Mouse (Mus musculus) forebrain, embryonic 11.5 days (tissue): ENCODE measurements around the gene Dbi. TPM values are rescaled to one million over a fixed set of nuclear protein-coding genes. Genes with fewer than 3 reads are reported as not detected.

Experiments
- ATAC-seq: fragments of 200-750 bp; cut with Nextera tagmentation; replicated peaks from 2 replicates; pipeline ENCODE4 v1.8.0; 2017; ENCODE audit warnings: moderate TSS enrichment; ENCODE audit not compliant: low FRiP score
- DNase-seq: peaks from one replicate; pipeline ENCODE4 v3.0.0-alpha.2; 2017; ENCODE audit warnings: low spot score
- H3K27ac ChIP-seq: fragments of 300-500 bp; sonication (generic); 2 replicates; pipeline ENCODE4 v1.5.1; 2014; ENCODE audit warnings: low read depth, low read length
- H3K27me3 ChIP-seq: fragments of 300-500 bp; sonication (generic); 2 replicates; pipeline ENCODE4 v1.6.1; 2014; ENCODE audit warnings: mild to moderate bottlenecking, low read length, mixed read lengths; ENCODE audit not compliant: control insufficient read depth, insufficient read depth
- H3K36me3 ChIP-seq: fragments of 300-500 bp; sonication (generic); 2 replicates; pipeline ENCODE4 v1.6.1; 2014; ENCODE audit warnings: mild to moderate bottlenecking, low read length, moderate library complexity, mixed read lengths; ENCODE audit not compliant: control insufficient read depth, insufficient read depth
- H3K4me1 ChIP-seq: fragments of 300-500 bp; sonication (generic); replicated peaks from 2 replicates; pipeline ENCODE4 v1.6.1; 2014; ENCODE audit warnings: low read length, mixed read lengths; ENCODE audit not compliant: control insufficient read depth, insufficient read depth
- H3K4me2 ChIP-seq: fragments of 300-500 bp; sonication (generic); 2 replicates; pipeline ENCODE4 v1.6.1; 2014; ENCODE audit warnings: low read depth, mild to moderate bottlenecking, low read length, moderate library complexity, mixed read lengths; ENCODE audit not compliant: severe bottlenecking
- H3K4me3 ChIP-seq: fragments of 300-500 bp; sonication (generic); 2 replicates; pipeline ENCODE4 v1.5.1; 2014; ENCODE audit warnings: low read depth, low read length
- H3K9ac ChIP-seq: fragments of 300-500 bp; sonication (generic); 2 replicates; pipeline ENCODE4 v1.6.1; 2014; ENCODE audit warnings: low read length
- H3K9me3 ChIP-seq: fragments of 300-500 bp; sonication (generic); 2 replicates; pipeline ENCODE4 v1.6.1; 2016; ENCODE audit warnings: low read length, mixed read lengths; ENCODE audit not compliant: control insufficient read depth
- WGBS: fragments of 180-500 bp; shearing (Covaris S2); extraction: QIAGEN DNeasy Blood & Tissue Kit; methylation state at CpG from one replicate; pipeline ENCODE4 v1.1.7; 2014; 5-methylcytosine and 5-hydroxymethylcytosine counted together
- polyA plus RNA-seq: library from polyadenylated mRNA; unstranded; fragments of >200 nt; fragmentation: Nextera tagmentation; extraction: Ambion mirVana; gene quantifications from 2 replicates; pipeline ENCODE4 v1.2.1, GENCODE M21; 2014

Gene Dbi
- polyA plus RNA-seq, 1 experiment from 2014 or later: 824 TPM

DNA sequence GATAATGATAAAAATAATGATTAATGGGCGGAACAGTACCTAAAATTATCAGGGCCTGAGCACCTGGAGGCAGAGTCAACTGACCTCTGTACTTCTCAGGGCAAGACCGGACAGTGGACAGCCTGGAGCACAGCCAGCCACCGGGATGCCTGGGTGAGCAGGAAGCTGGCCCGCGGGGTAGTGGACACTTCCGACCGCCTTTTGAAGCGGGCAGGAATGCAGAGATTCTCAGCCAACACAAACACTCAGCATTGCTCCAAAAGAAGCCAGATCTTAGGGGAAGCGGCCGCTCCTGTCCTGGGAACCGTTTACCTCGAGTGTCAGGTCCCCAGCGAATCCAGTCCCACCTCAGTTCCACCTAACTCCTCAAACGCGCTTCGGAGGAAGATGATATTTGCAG lies 48.0 kb downstream of the Dbi start:
- H3K9ac ChIP-seq: no peak overlapping the region; the same call in 1 of the 2 replicates
- peaks cover 11% of the 10 kb centered on the region for H3K27me3 ChIP-seq
- DNase-seq: peak; percentile 57
- H3K27ac ChIP-seq: no peak overlapping the region
- H3K4me2 ChIP-seq: peak overlapping the region; percentile 90
- peak overlapping the region; percentile 33 for H3K4me3 ChIP-seq
- H3K9me3 ChIP-seq: no peaks in the 10 kb centered on the region
- peaks cover 3% of the 10 kb centered on the region; the same call in 1 of the 2 replicates for H3K4me1 ChIP-seq
- 20% methylated on average over 16 of the region's 16 CpGs for WGBS
- H3K36me3 ChIP-seq: no peaks in the 10 kb centered on the region
- no peak for ATAC-seq

DNA sequence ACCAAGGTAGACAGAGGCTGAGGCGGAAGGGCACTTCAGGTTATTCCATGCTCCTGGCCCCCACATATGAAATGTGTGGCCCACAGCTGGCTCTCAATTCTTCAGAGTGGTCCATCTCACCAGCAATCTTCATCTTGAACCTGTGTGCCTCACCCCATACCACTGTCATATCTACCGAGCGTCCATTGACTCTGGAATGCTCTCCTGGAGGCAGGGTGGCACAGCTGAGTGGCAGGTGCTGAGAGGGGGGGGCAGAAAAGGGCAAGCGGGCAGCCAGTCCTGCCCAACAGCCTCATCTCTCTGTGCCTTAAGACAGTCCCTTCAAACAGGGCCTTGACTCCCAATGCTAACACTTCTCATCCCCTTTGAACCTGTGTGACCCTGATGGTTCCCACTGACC lies 49.7 kb downstream of the Dbi start:
- H3K9me3 ChIP-seq: no peaks in the 10 kb centered on the region
- peaks cover 3% of the 10 kb centered on the region; the same call in 1 of the 2 replicates for H3K4me1 ChIP-seq
- no peak for DNase-seq
- H3K4me2 ChIP-seq: no peak overlapping the region
- H3K27me3 ChIP-seq: peaks cover 11% of the 10 kb centered on the region
- 92% methylated on average over 4 of the region's 4 CpGs for WGBS
- no peaks in the 10 kb centered on the region for H3K36me3 ChIP-seq
- H3K9ac ChIP-seq: no peak overlapping the region
- H3K27ac ChIP-seq: no peak overlapping the region
- H3K4me3 ChIP-seq: no peak overlapping the region
- ATAC-seq: no peak

DNA sequence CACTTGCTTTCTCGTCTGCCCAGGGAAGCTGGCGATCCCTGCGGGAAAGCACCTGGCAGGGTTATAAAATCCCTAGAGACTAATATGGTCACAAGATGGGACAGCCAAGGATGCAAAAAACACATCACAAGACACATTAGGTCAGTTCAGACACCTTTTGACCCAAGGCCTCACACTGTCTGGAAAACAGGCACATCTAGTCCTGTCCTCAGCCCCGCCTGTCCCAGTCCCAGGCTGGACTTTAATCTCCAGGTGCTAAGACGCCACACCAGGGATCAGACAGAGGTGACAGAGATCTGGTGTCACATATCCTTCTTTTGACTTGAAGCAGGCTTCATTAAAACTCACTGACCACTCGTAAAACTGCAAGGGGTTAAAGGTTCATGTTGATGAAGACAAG lies 50.7 kb downstream of the Dbi start:
- DNase-seq (no peak), ATAC-seq (no peak)
- peaks cover 8% of the 10 kb centered on the region for H3K27me3 ChIP-seq
- H3K9me3 ChIP-seq: no peaks in the 10 kb centered on the region
- H3K36me3 ChIP-seq: no peaks in the 10 kb centered on the region
- no peak overlapping the region for H3K4me2 ChIP-seq
- no peak overlapping the region for H3K27ac ChIP-seq
- no peak overlapping the region for H3K4me3 ChIP-seq
- WGBS: 64% methylated on average over 6 of the region's 6 CpGs
- no peak overlapping the region for H3K9ac ChIP-seq
- peaks cover 3% of the 10 kb centered on the region; the same call in 1 of the 2 replicates for H3K4me1 ChIP-seq

DNA sequence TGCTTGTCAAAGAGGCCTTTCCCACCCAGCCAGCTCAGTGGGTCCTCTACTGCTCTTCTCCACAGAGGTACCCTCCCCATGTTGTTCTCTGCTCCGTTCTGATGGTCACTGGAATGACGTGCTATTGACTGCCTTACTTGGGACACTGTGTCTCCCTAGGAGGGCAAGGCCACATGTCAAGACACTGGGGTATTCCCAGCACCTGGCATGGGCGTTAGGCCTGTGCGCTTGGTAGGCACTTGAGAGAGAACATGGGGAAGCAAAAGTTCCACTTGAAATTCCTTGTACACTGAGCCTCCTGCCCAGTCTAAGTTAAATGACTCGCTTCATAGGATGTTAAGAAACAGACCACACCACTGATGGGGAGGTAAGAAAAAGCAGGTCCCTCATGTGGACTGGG lies 51.8 kb downstream of the Dbi start:
- H3K4me1 ChIP-seq: peaks cover 2% of the 10 kb centered on the region; the same call in 1 of the 2 replicates
- no peak overlapping the region for H3K4me3 ChIP-seq
- no peak for ATAC-seq
- no peak overlapping the region for H3K4me2 ChIP-seq
- WGBS: 88% methylated on average over 5 of the region's 5 CpGs
- H3K36me3 ChIP-seq: no peaks in the 10 kb centered on the region
- peaks cover 5% of the 10 kb centered on the region for H3K27me3 ChIP-seq
- no peak overlapping the region for H3K27ac ChIP-seq
- no peak for DNase-seq
- no peaks in the 10 kb centered on the region for H3K9me3 ChIP-seq
- no peak overlapping the region for H3K9ac ChIP-seq

DNA sequence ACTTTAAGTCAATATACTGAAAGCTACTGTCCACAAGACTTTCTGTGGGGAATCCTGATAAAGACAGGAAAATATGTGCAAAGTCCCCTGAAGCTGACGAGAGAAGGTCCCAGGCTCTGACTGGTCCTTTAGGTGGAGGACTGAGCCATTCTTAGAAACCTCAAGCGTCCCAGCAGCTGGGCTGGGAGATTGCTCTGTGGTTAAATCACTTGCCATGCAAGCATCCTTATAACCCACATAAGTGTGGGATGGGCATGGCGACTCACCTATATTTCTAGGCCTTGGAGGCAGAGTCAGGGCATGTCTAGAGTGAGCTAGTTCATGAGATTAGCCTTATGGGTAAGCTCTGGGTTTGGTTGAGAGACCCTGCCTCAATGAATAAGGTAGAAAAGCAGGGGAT lies 54.3 kb downstream of the Dbi start:
- no peak for DNase-seq
- Histone ChIP-seq H3K4me2 (no peak overlapping the region), H3K36me3 (no peaks in the 10 kb centered on the region), H3K9ac (no peak overlapping the region), H3K27ac (no peak overlapping the region), H3K4me1 (no peaks in the 10 kb centered on the region), H3K4me3 (no peak overlapping the region), H3K27me3 (no peaks in the 10 kb centered on the region), H3K9me3 (no peaks in the 10 kb centered on the region)
- ATAC-seq: no peak
- WGBS: 86% methylated on average over 3 of the region's 3 CpGs

DNA sequence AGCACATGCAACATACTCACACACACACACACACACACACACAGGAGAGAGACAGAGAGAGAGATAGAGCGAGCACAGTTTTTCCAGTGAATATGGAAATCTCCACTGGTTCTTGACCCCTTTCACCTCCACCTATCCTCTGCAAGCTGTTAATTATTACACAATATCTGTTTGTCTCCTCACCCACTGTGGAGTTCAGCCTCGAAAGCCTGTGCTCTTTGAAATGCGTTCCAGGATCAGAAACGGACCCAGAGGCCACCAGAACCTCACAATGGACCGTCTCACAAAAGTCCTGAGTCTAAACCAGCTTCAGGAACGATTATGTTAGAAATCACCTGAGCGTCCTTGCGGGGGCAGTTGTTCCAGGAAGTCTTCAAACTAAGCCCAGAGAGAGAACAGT lies 54.7 kb downstream of the Dbi start:
- Histone ChIP-seq H3K36me3 (no peaks in the 10 kb centered on the region), H3K4me3 (no peak overlapping the region), H3K27ac (no peak overlapping the region), H3K9ac (no peak overlapping the region), H3K27me3 (no peaks in the 10 kb centered on the region), H3K4me2 (no peak overlapping the region), H3K9me3 (no peaks in the 10 kb centered on the region), H3K4me1 (no peaks in the 10 kb centered on the region)
- DNase-seq (no peak), ATAC-seq (no peak)
- WGBS: 91% methylated on average over 8 of the region's 8 CpGs

DNA sequence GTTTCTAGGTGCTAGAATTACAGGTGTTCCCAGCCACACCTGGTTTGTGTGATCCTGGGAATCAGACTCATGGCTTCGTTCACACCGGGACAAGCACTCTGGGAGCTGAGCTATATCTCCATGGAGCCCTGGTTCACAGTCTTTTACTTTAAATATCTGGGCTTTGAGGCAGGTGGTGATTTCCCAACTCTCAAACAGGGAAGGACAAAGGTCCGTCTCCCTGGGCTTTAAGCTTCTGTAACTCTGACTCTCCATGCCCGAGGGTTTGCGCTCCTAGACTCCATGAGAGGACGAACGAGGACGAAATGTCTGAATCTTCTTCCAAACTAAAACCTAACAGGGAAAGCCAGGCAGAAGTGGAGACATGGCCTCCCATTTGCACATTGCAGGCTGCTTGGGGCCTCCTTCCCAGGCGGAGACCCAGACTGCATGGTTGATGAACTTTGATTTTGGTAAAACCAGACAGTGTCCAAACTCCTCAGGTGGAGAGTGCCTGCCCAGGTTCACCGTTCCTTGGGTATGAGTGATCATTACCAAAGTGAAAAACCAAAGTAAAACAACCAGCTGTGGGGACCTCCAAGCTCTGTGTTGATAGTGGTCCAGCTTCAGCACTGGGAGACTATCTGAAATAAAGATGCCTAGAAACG lies 56.7 kb downstream of the Dbi start:
- WGBS: 94% methylated on average over 11 of the region's 11 CpGs
- DNase-seq (no peak), ATAC-seq (no peak)
- H3K36me3 ChIP-seq: no peaks in the 10 kb centered on the region
- H3K9me3 ChIP-seq: no peaks in the 10 kb centered on the region
- H3K4me2 ChIP-seq: no peak overlapping the region
- no peak overlapping the region for H3K4me3 ChIP-seq
- no peaks in the 10 kb centered on the region for H3K4me1 ChIP-seq
- H3K27ac ChIP-seq: no peak overlapping the region
- no peaks in the 10 kb centered on the region for H3K27me3 ChIP-seq
- H3K9ac ChIP-seq: no peak overlapping the region

Other genes starting within 250 kb of the Dbi start
- gene Tmem177, start 207.9 kb downstream of the Dbi start, polyA plus RNA-seq: 9.5 and 10.6 TPM in 2 replicates
- gene Cfap221, start 123.8 kb downstream of the Dbi start, polyA plus RNA-seq: 0.21 TPM in 1 of 2 replicates, not detected in the other
- 0.29 and 0.39 TPM in 2 replicates for gene Sctr, start 114.2 kb downstream of the Dbi start, polyA plus RNA-seq
- gene Tmem37, start 47.0 kb downstream of the Dbi start, polyA plus RNA-seq: 5.3 and 6.9 TPM in 2 replicates
- gene 3110009E18Rik, start 109 bp upstream of the Dbi start, polyA plus RNA-seq: 19.6 and 23.1 TPM in 2 replicates
- gene Steap3, start 151.6 kb upstream of the Dbi start, polyA plus RNA-seq: 2.8 and 3.2 TPM in 2 replicates
- gene C1ql2, start 219.5 kb upstream of the Dbi start, polyA plus RNA-seq: not detected in 2 replicates